Mouse (Mus musculus) neural tube, embryonic 14.5 days (tissue): ENCODE measurements around the gene Hoxb5. TPM values are rescaled to one million over a fixed set of nuclear protein-coding genes. Genes with fewer than 3 reads are reported as not detected.
A peak's percentile ranks its signal among the peaks of the same experiment; 100 is the strongest.

Experiments used
- ATAC-seq: fragments of 200-750 bp; cut with Nextera tagmentation; 2 replicates; pipeline ENCODE4 v1.8.0; 2017; ENCODE audit warnings: low read depth, mild to moderate bottlenecking, moderate TSS enrichment, moderate library complexity
- H3K27ac ChIP-seq: fragments of 300-500 bp; sonication (generic); 2 replicates; pipeline ENCODE4 v1.5.1; 2014; ENCODE audit warnings: low read depth, mild to moderate bottlenecking, control low read depth, low read length, moderate library complexity, mixed read lengths
- H3K27me3 ChIP-seq: fragments of 300-500 bp; sonication (generic); 2 replicates; pipeline ENCODE4 v1.6.1; 2014; ENCODE audit warnings: low read length; ENCODE audit not compliant: control insufficient read depth, insufficient read depth
- H3K36me3 ChIP-seq: fragments of 300-500 bp; sonication (generic); 2 replicates; pipeline ENCODE4 v1.6.1; 2014; ENCODE audit warnings: low read length, mixed read lengths; ENCODE audit not compliant: control insufficient read depth, insufficient read depth
- H3K4me1 ChIP-seq: fragments of 300-500 bp; sonication (generic); 2 replicates; pipeline ENCODE4 v1.6.1; 2014; ENCODE audit warnings: low read length; ENCODE audit not compliant: control insufficient read depth, insufficient read depth
- H3K4me2 ChIP-seq: fragments of 300-500 bp; sonication (generic); 2 replicates; pipeline ENCODE4 v1.6.1; 2014; ENCODE audit warnings: mild to moderate bottlenecking, low read depth, low read length, control low read depth
- H3K4me3 ChIP-seq: fragments of 300-500 bp; sonication (generic); 2 replicates; pipeline ENCODE4 v1.5.1; 2014; ENCODE audit warnings: low read depth, low read length, control low read depth, mixed read lengths
- H3K9ac ChIP-seq: fragments of 300-500 bp; sonication (generic); replicated peaks from 2 replicates; pipeline ENCODE4 v1.6.1; 2014; ENCODE audit warnings: low read depth, mild to moderate bottlenecking, control low read depth, low read length, mixed read lengths
- H3K9me3 ChIP-seq: fragments of 300-500 bp; sonication (generic); 2 replicates; pipeline ENCODE4 v1.6.1; 2016; ENCODE audit warnings: low read length; ENCODE audit not compliant: control insufficient read depth
- WGBS: fragments of 180-500 bp; shearing (Covaris S2); extraction: QIAGEN DNeasy Blood & Tissue Kit; methylation state at CpG from one replicate; pipeline ENCODE4 v1.1.7; 2014; 5-methylcytosine and 5-hydroxymethylcytosine counted together
- polyA plus RNA-seq: library from polyadenylated mRNA; unstranded; fragments of >200 nt; fragmentation: Nextera tagmentation; extraction: Ambion mirVana; gene quantifications from 2 replicates; pipeline ENCODE4 v1.2.1, GENCODE M21; 2014

The Hoxb5 gene
- polyA plus RNA-seq, 1 experiment from 2014 or later = 52.4 TPM

DNA sequence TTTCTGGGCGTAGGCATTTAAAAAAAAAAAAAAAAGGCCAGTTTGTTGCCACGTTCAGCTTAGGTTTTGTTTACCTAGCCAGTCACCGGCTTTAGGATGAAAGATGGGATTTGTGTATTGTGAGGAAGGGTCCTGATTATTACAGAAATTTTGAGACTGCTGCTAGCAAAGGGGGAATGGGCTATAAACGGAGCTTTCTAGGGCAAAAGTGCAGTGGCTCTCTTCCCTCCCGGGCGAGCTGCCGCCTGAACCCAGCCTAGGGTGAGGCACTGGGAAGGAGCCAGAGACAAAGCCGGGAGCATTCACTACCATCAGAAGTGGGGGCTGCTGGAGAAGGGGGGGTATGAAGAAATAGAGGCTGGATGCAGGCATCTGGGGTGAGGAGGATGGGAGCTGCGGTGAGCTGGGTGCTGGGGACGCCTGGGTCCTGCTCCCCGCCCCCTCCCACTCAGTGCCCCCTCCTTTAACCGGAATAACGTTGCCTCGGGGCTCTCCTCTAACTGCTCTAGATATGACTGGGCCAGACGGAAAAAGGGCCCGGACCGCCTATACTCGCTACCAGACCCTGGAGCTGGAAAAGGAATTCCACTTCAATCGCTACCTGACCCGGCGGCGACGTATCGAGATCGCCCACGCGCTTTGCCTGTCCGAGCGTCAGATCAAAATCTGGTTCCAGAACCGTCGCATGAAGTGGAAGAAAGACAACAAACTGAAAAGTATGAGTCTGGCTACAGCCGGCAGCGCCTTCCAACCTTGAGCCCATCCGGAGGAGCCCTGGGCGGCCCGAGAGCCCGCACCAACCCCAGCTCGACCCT is 1.5 kb downstream of the Hoxb5 start:
- H3K4me3 ChIP-seq = peak overlapping the region; percentile 95
- peaks cover 55% of the 10 kb centered on the region for H3K4me1 ChIP-seq
- no peaks in the 10 kb centered on the region for H3K27me3 ChIP-seq
- peak overlapping the region; percentile 100 for H3K4me2 ChIP-seq
- H3K36me3 ChIP-seq = peaks cover 39% of the 10 kb centered on the region
- ATAC-seq = no peak
- H3K9ac ChIP-seq = peak overlapping the region; percentile 100
- WGBS = 2% methylated on average over 38 of the region's 38 CpGs
- no peaks in the 10 kb centered on the region for H3K9me3 ChIP-seq
- H3K27ac ChIP-seq = peak overlapping the region; percentile 100

DNA sequence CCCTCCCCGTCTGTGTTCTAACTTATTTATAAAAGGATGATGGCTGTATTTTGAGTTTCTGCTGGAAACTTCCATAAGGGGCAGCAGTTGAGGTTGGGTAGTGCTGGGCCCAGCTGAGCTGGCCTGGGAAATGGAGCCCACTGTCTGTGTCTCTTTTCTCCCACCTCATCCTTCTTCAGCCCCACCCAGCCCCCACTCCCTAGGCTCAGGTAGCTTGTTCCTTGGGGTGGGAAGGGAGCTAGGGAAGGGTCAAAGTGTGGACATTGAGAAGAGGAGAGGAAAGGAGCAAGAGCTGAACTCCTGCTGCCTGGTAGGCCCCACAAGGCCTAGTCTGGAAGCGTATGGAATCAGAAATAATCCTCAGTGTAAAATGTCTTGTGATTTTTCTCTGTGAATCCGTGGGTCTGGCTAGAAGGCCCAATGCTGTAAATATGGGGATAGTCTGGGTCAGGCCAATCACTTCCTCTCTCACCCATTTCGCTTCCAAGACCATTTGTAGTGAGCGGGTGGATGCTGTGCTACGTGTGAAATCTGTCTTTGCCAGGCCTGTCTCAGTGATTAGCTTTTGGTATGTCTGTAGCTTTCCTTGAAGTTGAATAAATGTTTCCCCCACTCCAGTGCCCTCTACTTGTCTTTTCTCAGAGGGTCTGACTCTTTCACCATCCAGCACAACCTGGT is 2.5 kb downstream of the Hoxb5 start:
- no peak for ATAC-seq
- H3K4me2 ChIP-seq = peak overlapping the region; percentile 100
- H3K27ac ChIP-seq = peak overlapping the region; percentile 100
- no peaks in the 10 kb centered on the region for H3K27me3 ChIP-seq
- H3K9me3 ChIP-seq = no peaks in the 10 kb centered on the region
- H3K9ac ChIP-seq = peak overlapping the region; percentile 100
- WGBS = 16% methylated on average over 6 of the region's 6 CpGs
- peaks cover 37% of the 10 kb centered on the region for H3K36me3 ChIP-seq
- peak overlapping the region; percentile 95 for H3K4me3 ChIP-seq
- H3K4me1 ChIP-seq = peaks cover 57% of the 10 kb centered on the region

DNA sequence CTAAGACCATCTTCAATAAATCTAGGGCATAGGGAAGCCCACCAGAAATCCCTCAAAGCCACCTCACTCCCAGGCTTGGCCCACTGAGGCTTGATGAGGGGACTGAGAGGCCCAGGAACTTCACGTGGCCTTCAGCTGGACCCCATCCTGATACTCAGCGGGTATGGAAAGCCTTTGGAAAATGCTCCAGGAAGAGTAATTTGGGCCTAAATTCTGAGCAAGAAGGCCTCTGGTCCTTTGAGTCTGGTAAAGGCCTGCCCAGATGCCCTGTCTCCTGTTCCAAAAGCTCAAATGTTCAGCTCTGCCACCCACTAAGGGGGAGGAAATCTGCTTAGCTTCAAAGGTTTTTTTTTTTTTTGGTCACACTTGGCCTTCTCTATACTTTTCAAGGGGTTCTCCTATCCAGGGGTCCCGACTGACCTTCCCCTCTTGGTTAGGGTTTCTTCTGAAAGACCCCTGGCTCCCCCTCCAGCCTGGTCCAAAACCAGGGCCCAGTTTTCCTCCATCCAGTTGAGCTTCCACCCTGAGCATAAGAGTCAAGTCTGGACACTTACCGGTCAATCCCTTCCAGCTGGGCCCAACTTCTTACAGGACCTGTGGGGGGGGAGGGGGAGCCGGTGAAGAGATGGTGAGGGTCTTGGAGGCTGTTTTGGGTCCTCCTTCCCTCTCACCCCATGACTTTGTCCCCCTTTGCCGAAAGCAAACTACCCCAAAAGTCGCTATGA is 3.2 kb downstream of the Hoxb5 start:
- peak overlapping the region; percentile 100 for H3K27ac ChIP-seq
- H3K9me3 ChIP-seq = no peaks in the 10 kb centered on the region
- H3K4me3 ChIP-seq = peak overlapping the region; percentile 95
- H3K4me1 ChIP-seq = peaks cover 59% of the 10 kb centered on the region
- peak overlapping the region; percentile 100 for H3K4me2 ChIP-seq
- no peaks in the 10 kb centered on the region for H3K27me3 ChIP-seq
- WGBS = 9% methylated on average over 7 of the region's 7 CpGs
- 0 out of 2 replicates have a peak, but pooled peaks have one; percentile 1 for ATAC-seq
- H3K36me3 ChIP-seq = peaks cover 31% of the 10 kb centered on the region; the same call in 1 of the 2 replicates
- H3K9ac ChIP-seq = peak overlapping the region; percentile 100

DNA sequence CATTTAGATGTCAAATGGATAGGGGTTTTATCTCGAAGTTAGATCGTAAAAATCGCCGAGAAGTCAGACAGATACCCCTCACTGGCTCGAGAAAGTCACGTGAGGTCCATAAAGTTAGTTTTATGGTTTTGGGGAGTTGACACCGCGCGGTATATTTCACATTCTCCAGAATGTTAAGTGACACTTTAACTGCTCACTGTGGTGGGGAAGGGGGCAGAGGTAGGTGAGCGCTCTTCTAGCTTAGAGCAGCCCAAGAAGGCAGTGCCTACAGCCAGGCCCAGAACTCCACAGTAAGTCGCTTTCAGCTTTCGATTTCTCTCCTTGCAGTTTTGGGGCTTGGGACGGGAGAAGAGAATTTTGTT is 3.8 kb downstream of the Hoxb5 start:
- Histone ChIP-seq H3K27me3 (no peaks in the 10 kb centered on the region), H3K27ac (peak overlapping the region; percentile 100), H3K4me1 (peaks cover 59% of the 10 kb centered on the region), H3K36me3 (peaks cover 26% of the 10 kb centered on the region; the same call in 1 of the 2 replicates), H3K4me2 (peak overlapping the region; percentile 100), H3K4me3 (peak overlapping the region; percentile 95), H3K9ac (peak overlapping the region; percentile 100), H3K9me3 (no peaks in the 10 kb centered on the region)
- WGBS = 4% methylated on average over 13 of the region's 13 CpGs
- peak; percentile 77 for ATAC-seq

DNA sequence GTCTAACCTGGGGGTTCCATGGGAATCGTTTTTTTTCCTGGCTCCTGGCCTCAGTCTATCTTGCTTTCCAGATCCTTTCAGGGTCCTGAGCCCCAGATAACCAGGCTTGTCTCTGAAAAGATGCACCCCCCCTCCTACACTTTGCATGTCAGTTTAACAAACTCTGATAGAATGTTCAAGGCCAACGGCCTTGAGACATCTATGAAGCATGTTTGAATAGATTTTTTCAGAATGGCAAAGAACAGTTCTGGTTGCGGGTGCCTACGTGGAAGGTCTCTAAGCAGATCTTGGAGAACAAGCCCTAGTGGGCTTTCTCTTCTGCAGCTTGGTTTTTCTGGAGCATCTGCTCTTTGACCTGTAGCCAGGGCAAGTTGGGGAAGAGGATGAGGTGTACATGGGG is 5.6 kb downstream of the Hoxb5 start:
- Histone ChIP-seq H3K27me3 (no peaks in the 10 kb centered on the region), H3K4me1 (peaks cover 65% of the 10 kb centered on the region), H3K36me3 (peaks cover 18% of the 10 kb centered on the region; the same call in 1 of the 2 replicates), H3K4me3 (peak overlapping the region; percentile 95), H3K9ac (peak overlapping the region; percentile 100), H3K27ac (peak overlapping the region; percentile 100), H3K9me3 (no peaks in the 10 kb centered on the region), H3K4me2 (peak overlapping the region; percentile 100)
- no peak for ATAC-seq
- 5% methylated on average over 4 of the region's 4 CpGs for WGBS

DNA sequence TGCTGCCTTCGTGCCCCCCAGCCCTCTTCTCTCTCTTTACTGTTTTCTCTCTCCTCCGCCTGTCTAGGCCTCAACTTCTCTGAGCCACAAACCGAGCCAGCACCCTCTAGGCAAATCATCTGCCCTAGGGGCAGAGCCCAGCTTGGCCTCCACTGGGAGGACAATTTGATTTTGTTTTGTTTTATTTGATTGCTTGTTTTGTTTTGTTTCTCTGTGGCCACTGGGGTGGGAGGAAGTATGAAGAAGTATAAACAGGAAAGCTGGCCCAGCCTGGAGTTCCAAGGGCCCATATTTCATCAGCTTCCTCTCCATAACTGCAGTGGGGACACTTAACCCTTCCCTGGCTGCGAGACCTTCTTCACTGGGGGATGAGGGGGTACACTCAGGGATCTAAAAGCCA is 6.2 kb downstream of the Hoxb5 start:
- no peak for ATAC-seq
- 0% methylated on average over 4 of the region's 4 CpGs for WGBS
- peaks cover 13% of the 10 kb centered on the region; the same call in 1 of the 2 replicates for H3K36me3 ChIP-seq
- H3K27me3 ChIP-seq = no peaks in the 10 kb centered on the region
- H3K4me3 ChIP-seq = peak overlapping the region; percentile 95
- no peaks in the 10 kb centered on the region for H3K9me3 ChIP-seq
- peak overlapping the region; percentile 100 for H3K27ac ChIP-seq
- H3K9ac ChIP-seq = peak overlapping the region; percentile 100
- H3K4me1 ChIP-seq = peaks cover 67% of the 10 kb centered on the region
- peak overlapping the region; percentile 100 for H3K4me2 ChIP-seq

DNA sequence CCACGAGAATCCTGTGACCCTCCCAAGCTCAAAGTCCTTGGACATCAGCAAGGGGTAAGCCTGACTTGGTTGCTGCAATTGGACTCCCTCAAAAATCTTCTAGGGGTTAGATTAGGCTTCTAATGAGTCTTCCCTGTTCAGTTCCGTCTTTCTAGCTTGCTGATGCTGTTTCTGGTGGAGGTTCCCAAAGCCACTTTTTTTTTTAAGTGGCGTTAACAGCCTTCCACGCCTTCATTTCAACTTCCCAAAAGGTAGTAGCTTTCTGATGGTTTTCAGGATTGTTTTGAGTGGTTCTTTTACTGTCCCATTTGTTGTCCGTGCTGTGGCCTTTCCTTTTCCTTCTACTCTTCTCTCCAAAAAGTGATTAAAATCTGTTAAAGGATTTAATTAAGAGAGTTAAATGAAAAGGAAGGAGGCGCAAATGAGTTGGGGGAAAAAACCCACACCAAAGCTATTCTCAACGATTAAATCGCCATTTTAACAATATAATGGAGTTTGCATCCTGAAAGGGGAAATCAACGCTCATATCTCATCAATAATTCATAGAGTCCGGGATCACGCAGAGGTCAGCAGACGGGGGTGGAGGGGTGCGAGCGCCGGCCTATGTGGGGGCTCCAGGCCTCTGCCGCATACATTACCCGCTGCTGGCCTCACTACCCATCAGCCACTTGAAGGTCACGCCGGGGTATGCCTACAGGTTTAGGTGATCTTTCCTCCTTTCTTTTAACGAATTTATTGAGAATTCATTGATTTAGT is 7.2 kb downstream of the Hoxb5 start:
- H3K9me3 ChIP-seq = no peaks in the 10 kb centered on the region
- H3K36me3 ChIP-seq = peaks cover 7% of the 10 kb centered on the region; the same call in 1 of the 2 replicates
- H3K27me3 ChIP-seq = no peaks in the 10 kb centered on the region
- ATAC-seq = no peak
- H3K9ac ChIP-seq = peak overlapping the region; percentile 100
- peak overlapping the region; percentile 100 for H3K27ac ChIP-seq
- H3K4me3 ChIP-seq = peak overlapping the region; percentile 95
- peaks cover 72% of the 10 kb centered on the region for H3K4me1 ChIP-seq
- H3K4me2 ChIP-seq = peak overlapping the region; percentile 100
- WGBS = 4% methylated on average over 20 of the region's 20 CpGs

DNA sequence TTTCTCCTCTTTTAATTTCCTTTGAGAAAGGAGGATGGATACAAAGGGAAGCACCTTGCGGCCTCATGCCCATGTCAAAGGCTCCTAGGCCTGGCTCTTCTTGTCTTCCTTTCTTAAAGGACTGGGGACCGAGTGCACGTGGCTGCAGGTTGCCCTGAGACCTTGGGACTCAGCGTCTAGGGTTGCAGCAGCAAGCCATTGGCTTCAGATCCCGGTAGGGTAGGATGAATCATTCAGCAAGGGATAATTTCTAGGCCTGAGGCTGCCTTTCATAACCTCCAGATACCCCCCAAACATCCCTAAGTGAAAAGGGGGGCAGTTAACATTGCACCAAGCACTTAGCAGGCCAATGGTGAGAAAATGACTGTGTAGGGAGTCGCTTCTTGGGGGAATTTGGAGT is 8.0 kb downstream of the Hoxb5 start:
- Histone ChIP-seq H3K27ac (peak overlapping the region; percentile 100), H3K9ac (peak overlapping the region; percentile 100), H3K4me1 (peaks cover 71% of the 10 kb centered on the region), H3K27me3 (no peaks in the 10 kb centered on the region), H3K4me3 (peak overlapping the region; percentile 95), H3K36me3 (peaks cover 2% of the 10 kb centered on the region; the same call in 1 of the 2 replicates), H3K9me3 (no peaks in the 10 kb centered on the region), H3K4me2 (peak overlapping the region; percentile 100)
- 2% methylated on average over 6 of the region's 6 CpGs for WGBS
- no peak for ATAC-seq
